Comparison of ENCODE assay signal across 22 mouse cellular contexts in genomic region chr11:20022462-20022861, GRCm38 (mm10).
DNase-seq lines count a peak whose midpoint lies in the region; ATAC-seq and TF ChIP-seq lines count a peak whose summit lies in the region.
"Had no signal": no experiment of that assay in that cellular context is flagged by ENCODE, and none has a peak within 500 bp of the region (broad histone marks: within the 10 kb centered on the region; RNA-seq: fewer than 3 reads in every experiment).

No protein-coding gene starts in this region.

- peak; percentile 88 to 93 for TF ChIP-seq EP300 in MEL (IDR thresholded peaks at IDR 0.05; ENCODE audit: low read depth in 1 of 2, low read length in 2 of 2)

- H3K4me1 ChIP-seq in MEL (ENCODE audit: control insufficient read depth in 1 of 2, insufficient read depth in 2 of 2, low read length in 2 of 2): peaks cover 5 to 12% of the 10 kb centered on the region in 2 experiments
- peaks cover 46% of the 10 kb centered on the region for H3K4me1 ChIP-seq in liver, embryonic 12.5 days
- no peaks in the 10 kb centered on the region for H3K4me1 ChIP-seq in intestine, embryonic 16.5 days (ENCODE audit: control insufficient read depth, insufficient read depth, low read length)
- H3K4me1 ChIP-seq in hindbrain, embryonic 10.5 days (replicated peaks): no peaks in the 10 kb centered on the region
- H3K4me1 ChIP-seq: forebrain, embryonic 13.5 days; heart, embryonic 15.5 days; limb, embryonic 15.5 days had no signal

- no peak for TF ChIP-seq CTCF in MEL (IDR thresholded peaks at IDR 0.05 in 2 of 3, conservative IDR thresholded peaks at IDR 0.05 in 1 of 3; ENCODE audit: control insufficient read depth in 1 of 3, insufficient read depth in 1 of 3, low read depth in 2 of 3, low read length in 3 of 3, poor library complexity in 1 of 3, severe bottlenecking in 1 of 3)

- TF ChIP-seq POLR2A in MEL (IDR thresholded peaks at IDR 0.05; ENCODE audit: control insufficient read depth in 1 of 2, insufficient read depth in 1 of 2, low read depth in 1 of 2, low read length in 2 of 2, poor library complexity in 1 of 2): no peak

- peaks cover 10 to 17% of the 10 kb centered on the region in 2 experiments for H3K36me3 ChIP-seq in MEL (ENCODE audit: control insufficient read depth in 1 of 2, insufficient read depth in 2 of 2, low read length in 2 of 2)
- peaks cover 74% of the 10 kb centered on the region for H3K36me3 ChIP-seq in liver, embryonic 12.5 days
- peaks cover 42% of the 10 kb centered on the region for H3K36me3 ChIP-seq in intestine, embryonic 16.5 days (ENCODE audit: control insufficient read depth, insufficient read depth, low read length)
- peaks cover 81% of the 10 kb centered on the region for H3K36me3 ChIP-seq in hindbrain, embryonic 10.5 days

- TF ChIP-seq RAD21 in MEL (IDR thresholded peaks at IDR 0.05; ENCODE audit: low read depth, low read length): no peak

- peak; percentile 67 for ATAC-seq in common myeloid progenitor, adult 5-6 weeks (replicated peaks; ENCODE audit: low read depth, poor library complexity, severe bottlenecking)
- ATAC-seq in liver, embryonic 12.5 days: peak; percentile 98
- ATAC-seq in megakaryocyte, adult 5-6 weeks (ENCODE audit: poor library complexity, severe bottlenecking): 0 out of 2 replicates have a peak, but pooled peaks have one; percentile 38
- no peak for ATAC-seq in intestine, embryonic 16.5 days
- ATAC-seq: activated CD4-positive, CD25-positive, alpha-beta regulatory T cell, adult 4 months; CD4-positive, CD25-positive, alpha-beta regulatory T cell, adult 4 months; forebrain, embryonic 13.5 days; hindbrain, postnatal 0 days had no signal

- H3K79me2 ChIP-seq in MEL (ENCODE audit: control insufficient read depth, insufficient read depth, low read length, poor library complexity): no peaks in the 10 kb centered on the region

- DNase-seq in MEL (ENCODE audit: low read depth, low spot score): peak; percentile 84
- DNase-seq in right cerebral cortex, postnatal 25 days: no peak
- DNase-seq in hindbrain, embryonic 10.5 days (ENCODE audit: low spot score): no peak
- DNase-seq in frontal cortex, postnatal 14 days (ENCODE audit: low spot score in 2 of 2): no peak
- DNase-seq: adrenal gland, adult 8-10 months; cerebellum, adult 9-10 months; kidney, adult 18-20 months; left cerebral cortex, postnatal 4 days; lung, postnatal 4 days; thymus, postnatal 25 days had no signal

- H3K9me3 ChIP-seq in MEL (replicated peaks; ENCODE audit: insufficient read depth, low read length): no peaks in the 10 kb centered on the region
- peaks cover 25% of the 10 kb centered on the region for H3K9me3 ChIP-seq in liver, embryonic 12.5 days (replicated peaks)
- H3K9me3 ChIP-seq in intestine, embryonic 16.5 days (ENCODE audit: control insufficient read depth, low read length): peaks cover 23% of the 10 kb centered on the region
- H3K9me3 ChIP-seq in hindbrain, embryonic 10.5 days: peaks cover 37% of the 10 kb centered on the region

- peak overlapping the region; percentile 75 for H3K4me2 ChIP-seq in liver, embryonic 12.5 days
- H3K4me2 ChIP-seq in intestine, embryonic 16.5 days (ENCODE audit: low read depth, low read length): no peak overlapping the region
- H3K4me2 ChIP-seq: forebrain, embryonic 13.5 days; heart, embryonic 15.5 days; limb, embryonic 15.5 days; midbrain, embryonic 11.5 days had no signal

- no peak overlapping the region for H3K9ac ChIP-seq in MEL (ENCODE audit: control insufficient read depth, low read depth, low read length, poor library complexity, severe bottlenecking)
- peak overlapping the region; percentile 29; the same call in 1 of the 2 replicates for H3K9ac ChIP-seq in liver, embryonic 12.5 days
- H3K9ac ChIP-seq in intestine, embryonic 16.5 days (ENCODE audit: low read depth, low read length): no peak overlapping the region
- H3K9ac ChIP-seq: forebrain, embryonic 13.5 days; heart, embryonic 15.5 days; limb, embryonic 15.5 days had no signal

- H3K27me3 ChIP-seq in MEL (ENCODE audit: control insufficient read depth in 1 of 2, insufficient read depth in 2 of 2, low read length in 2 of 2): no peaks in the 10 kb centered on the region
- H3K27me3 ChIP-seq in liver, embryonic 12.5 days (replicated peaks): no peaks in the 10 kb centered on the region
- no peaks in the 10 kb centered on the region for H3K27me3 ChIP-seq in intestine, embryonic 16.5 days (replicated peaks; ENCODE audit: control insufficient read depth, insufficient read depth, low read length)
- H3K27me3 ChIP-seq in hindbrain, embryonic 10.5 days (ENCODE audit: insufficient read depth, poor library complexity, severe bottlenecking): no peaks in the 10 kb centered on the region
- H3K27me3 ChIP-seq: forebrain, embryonic 13.5 days; heart, embryonic 15.5 days; limb, embryonic 15.5 days had no signal

- 26% methylated on average over 2 of the region's 2 CpGs for WGBS in liver, embryonic 12.5 days (ENCODE audit: insufficient replicate concordance)
- WGBS in intestine, embryonic 16.5 days: 89% methylated on average over 2 of the region's 2 CpGs
- WGBS in hindbrain, embryonic 10.5 days: 92% methylated on average over 2 of the region's 2 CpGs

- peak overlapping the region; percentile 63 for H3K27ac ChIP-seq in MEL (ENCODE audit: control insufficient read depth, low read depth, low read length)
- H3K27ac ChIP-seq in liver, embryonic 12.5 days: peak overlapping the region; percentile 88
- H3K27ac ChIP-seq in intestine, embryonic 16.5 days (ENCODE audit: low read length): no peak overlapping the region
- H3K27ac ChIP-seq in hindbrain, embryonic 10.5 days: no peak overlapping the region
- H3K27ac ChIP-seq: forebrain, embryonic 13.5 days; heart, embryonic 15.5 days; hindbrain, postnatal 0 days; kidney, postnatal 0 days; limb, embryonic 15.5 days had no signal

- no peak overlapping the region for H3K4me3 ChIP-seq in MEL (ENCODE audit: control insufficient read depth in 1 of 2, insufficient read depth in 1 of 2, low read depth in 2 of 2, low read length in 2 of 2)
- H3K4me3 ChIP-seq in liver, embryonic 12.5 days: peak overlapping the region; percentile 16; the same call in 1 of the 2 replicates
- H3K4me3 ChIP-seq in intestine, embryonic 16.5 days (ENCODE audit: low read length): no peak overlapping the region
- H3K4me3 ChIP-seq in hindbrain, embryonic 10.5 days: no peak overlapping the region
- H3K4me3 ChIP-seq: forebrain, embryonic 13.5 days; heart, embryonic 15.5 days; limb, embryonic 15.5 days had no signal

TF ChIP-seq in MEL, 35 proteins besides CTCF, POLR2A, EP300 and RAD21:
- TF ChIP-seq GATA1 (IDR thresholded peaks at IDR 0.05; ENCODE audit: low read depth, low read length): peak; percentile 94
- no peak for TF ChIP-seq NRF1 (IDR thresholded peaks at IDR 0.05; ENCODE audit: insufficient read depth, low read depth, low read length, poor library complexity, severe bottlenecking)
- TF ChIP-seq MYB (IDR thresholded peaks at IDR 0.05; ENCODE audit: low read depth, low read length): peak; percentile 89
- TF ChIP-seq ETS1 (IDR thresholded peaks at IDR 0.05; ENCODE audit: low read depth, low read length): peak; percentile 81
- peak; percentile 56 for TF ChIP-seq TAL1 (IDR thresholded peaks at IDR 0.05; ENCODE audit: low read length)
- TF ChIP-seq RCOR1 (IDR thresholded peaks at IDR 0.05; ENCODE audit: low read depth, low read length): peak; percentile 79; the same call in 1 of the 2 replicates
- TF ChIP-seq TBP (IDR thresholded peaks at IDR 0.05; ENCODE audit: low read depth, low read length): no peak
- no peak for TF ChIP-seq ZMIZ1 (IDR thresholded peaks at IDR 0.05; ENCODE audit: low read depth, low read length)
- peak; percentile 95 for TF ChIP-seq ZNF384 (IDR thresholded peaks at IDR 0.05; ENCODE audit: low read depth, low read length)
- TF ChIP-seq MAZ (IDR thresholded peaks at IDR 0.05; ENCODE audit: low read depth, low read length): peak; percentile 76; the same call in 1 of the 2 replicates
- 0 out of 2 replicates have a peak, but pooled peaks have one; percentile 19 for TF ChIP-seq BHLHE40 (IDR thresholded peaks at IDR 0.05; ENCODE audit: borderline replicate concordance, low read depth, low read length)
- TF ChIP-seq MYC (IDR thresholded peaks at IDR 0.05; ENCODE audit: low read depth, low read length): no peak
- TF ChIP-seq TCF12 (IDR thresholded peaks at IDR 0.05; ENCODE audit: low read depth, low read length): peak; percentile 92
- 0 out of 2 replicates have a peak, but pooled peaks have one; percentile 43 for TF ChIP-seq MAFK (IDR thresholded peaks at IDR 0.05; ENCODE audit: borderline replicate concordance, low read depth, low read length)
- peak; percentile 68 for TF ChIP-seq MXI1 (IDR thresholded peaks at IDR 0.05; ENCODE audit: low read depth, low read length)
- TF ChIP-seq SIN3A (IDR thresholded peaks at IDR 0.05; ENCODE audit: low read length): peak; percentile 85
TF ChIP-seq in MEL: peak in this region for 12.

Comparison
In these comparisons a context has a peak if more than half of its experiments do, and no peak if none do; other contexts are left out.
1. H3K27ac ChIP-seq: peak in MEL (single experiment) and liver, embryonic 12.5 days (single experiment); none in intestine, embryonic 16.5 days (single experiment) and hindbrain, embryonic 10.5 days (single experiment).